Mouse (Mus musculus): ENCODE measurements around the gene Hpse. TPM values are rescaled to one million over a fixed set of nuclear protein-coding genes. Genes with fewer than 3 reads are reported as not detected.

Gene Hpse
- polyA plus RNA-seq, 1 experiment from 2014 or later: 2.9 TPM

DNA sequence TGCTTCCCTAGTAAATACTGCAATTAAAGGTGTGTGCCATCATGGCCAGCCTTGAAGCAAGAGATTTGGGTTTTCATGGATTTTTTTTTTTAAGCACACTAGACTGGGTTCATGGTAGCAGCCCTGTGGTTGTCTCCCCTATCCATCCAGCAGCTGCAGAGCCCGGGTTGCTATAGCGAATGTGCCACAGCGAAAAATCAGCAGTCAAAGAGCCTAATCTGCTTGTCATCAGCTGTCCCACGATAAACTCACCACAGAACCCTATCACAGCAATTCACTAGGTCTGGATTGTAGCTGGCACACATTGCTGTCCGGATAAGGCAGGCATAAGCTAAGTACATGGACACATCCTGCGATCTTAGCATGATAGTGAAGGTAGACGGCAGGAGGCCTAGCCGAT lies 17.4 kb upstream of the Hpse start:
- Histone ChIP-seq H3K4me3 (ENCODE audit: low read length) (no peak overlapping the region), H3K9ac (ENCODE audit: low read depth, low read length) (no peak overlapping the region), H3K36me3 (ENCODE audit: control insufficient read depth, insufficient read depth, low read length) (no peaks in the 10 kb centered on the region), H3K4me1 (ENCODE audit: control insufficient read depth, insufficient read depth, low read length) (no peaks in the 10 kb centered on the region), H3K9me3 (ENCODE audit: control insufficient read depth, low read length) (peaks cover 5% of the 10 kb centered on the region), H3K27ac (ENCODE audit: low read length) (no peak overlapping the region), H3K27me3 (replicated peaks; ENCODE audit: control insufficient read depth, insufficient read depth, low read length) (no peaks in the 10 kb centered on the region), H3K4me2 (ENCODE audit: low read depth, low read length) (no peak overlapping the region)
- WGBS: 82% methylated on average over 8 of the region's 8 CpGs
- ATAC-seq: no peak

DNA sequence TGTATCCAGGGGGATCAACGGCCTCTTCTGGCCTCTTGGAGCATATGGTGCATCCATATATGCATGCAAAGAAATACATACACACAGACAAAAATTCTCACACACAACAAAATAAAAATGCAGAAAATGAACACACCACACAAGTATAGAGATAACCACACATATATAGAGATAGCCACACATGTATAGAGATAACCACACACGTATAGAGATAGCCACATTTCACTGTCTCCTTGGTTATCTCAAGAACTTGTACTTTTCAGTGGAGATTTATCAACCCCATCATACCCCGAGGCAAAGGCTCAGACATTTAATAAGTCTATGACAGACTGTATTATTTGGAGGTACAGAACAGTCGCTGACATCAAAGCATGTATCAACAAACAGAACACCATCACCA lies 15.0 kb upstream of the Hpse start:
- no peak for ATAC-seq
- no peaks in the 10 kb centered on the region for H3K36me3 ChIP-seq (ENCODE audit: control insufficient read depth, insufficient read depth, low read length)
- H3K4me3 ChIP-seq (ENCODE audit: low read length): no peak overlapping the region
- 80% methylated on average over 4 of the region's 4 CpGs for WGBS
- no peak overlapping the region for H3K27ac ChIP-seq (ENCODE audit: low read length)
- H3K9me3 ChIP-seq (ENCODE audit: control insufficient read depth, low read length): peaks cover 4% of the 10 kb centered on the region
- no peak overlapping the region for H3K4me2 ChIP-seq (ENCODE audit: low read depth, low read length)
- H3K27me3 ChIP-seq (replicated peaks; ENCODE audit: control insufficient read depth, insufficient read depth, low read length): no peaks in the 10 kb centered on the region
- no peaks in the 10 kb centered on the region for H3K4me1 ChIP-seq (ENCODE audit: control insufficient read depth, insufficient read depth, low read length)
- no peak overlapping the region for H3K9ac ChIP-seq (ENCODE audit: low read depth, low read length)

DNA sequence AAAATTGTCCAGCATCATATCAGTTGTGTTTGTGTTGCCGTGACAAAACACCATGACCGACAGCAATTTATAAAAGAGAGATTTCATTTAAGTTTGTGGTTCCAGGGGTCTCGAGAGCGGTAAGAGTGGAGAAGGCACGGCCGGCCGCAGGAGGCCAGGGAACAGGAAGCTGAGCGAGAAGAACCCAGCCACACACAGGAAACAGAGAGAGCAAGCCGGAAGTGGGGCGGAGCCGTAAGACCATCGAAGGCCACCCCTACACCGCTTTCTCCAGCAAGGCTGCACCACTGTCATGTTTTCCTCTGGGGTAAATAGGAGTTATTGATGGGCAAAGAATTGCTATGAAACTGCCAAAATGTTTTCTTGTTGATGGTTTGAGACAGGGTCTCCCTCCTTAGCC lies 9.2 kb upstream of the Hpse start:
- peaks cover 3% of the 10 kb centered on the region; the same call in 1 of the 2 replicates for H3K9me3 ChIP-seq (ENCODE audit: control insufficient read depth, low read length)
- WGBS: 84% methylated on average over 13 of the region's 13 CpGs
- no peaks in the 10 kb centered on the region for H3K36me3 ChIP-seq (ENCODE audit: control insufficient read depth, insufficient read depth, low read length)
- no peak overlapping the region for H3K27ac ChIP-seq (ENCODE audit: low read length)
- H3K4me1 ChIP-seq (ENCODE audit: control insufficient read depth, insufficient read depth, low read length): no peaks in the 10 kb centered on the region
- H3K4me3 ChIP-seq (ENCODE audit: low read length): no peak overlapping the region
- no peak overlapping the region for H3K9ac ChIP-seq (ENCODE audit: low read depth, low read length)
- no peak overlapping the region for H3K4me2 ChIP-seq (ENCODE audit: low read depth, low read length)
- no peak for ATAC-seq
- H3K27me3 ChIP-seq (replicated peaks; ENCODE audit: control insufficient read depth, insufficient read depth, low read length): no peaks in the 10 kb centered on the region

DNA sequence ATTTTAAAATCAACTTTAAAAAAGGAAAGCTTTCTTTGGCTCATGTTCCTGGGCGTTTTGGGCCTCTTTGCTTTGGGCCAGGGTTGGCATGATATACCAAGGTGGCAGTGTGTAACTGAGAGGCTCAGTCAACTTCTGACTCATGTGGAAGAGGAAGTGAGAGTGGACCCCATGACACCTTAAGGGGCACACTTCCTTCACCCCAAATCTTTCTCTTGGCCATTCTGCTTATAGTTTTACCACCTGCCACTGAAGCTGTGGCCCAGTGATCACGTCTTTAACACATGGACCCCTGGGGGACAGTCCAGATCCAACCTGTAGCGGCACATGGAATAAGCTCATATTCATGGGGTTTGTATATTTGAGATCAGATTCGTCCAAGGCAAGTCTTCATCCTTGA lies 6.5 kb upstream of the Hpse start:
- Histone ChIP-seq H3K4me2 (ENCODE audit: low read depth, low read length) (no peak overlapping the region), H3K4me1 (ENCODE audit: control insufficient read depth, insufficient read depth, low read length) (no peaks in the 10 kb centered on the region), H3K27ac (ENCODE audit: low read length) (no peak overlapping the region), H3K9me3 (ENCODE audit: control insufficient read depth, low read length) (peaks cover 7% of the 10 kb centered on the region; the same call in 1 of the 2 replicates), H3K27me3 (replicated peaks; ENCODE audit: control insufficient read depth, insufficient read depth, low read length) (no peaks in the 10 kb centered on the region), H3K36me3 (ENCODE audit: control insufficient read depth, insufficient read depth, low read length) (no peaks in the 10 kb centered on the region), H3K9ac (ENCODE audit: low read depth, low read length) (no peak overlapping the region), H3K4me3 (ENCODE audit: low read length) (no peak overlapping the region)
- ATAC-seq: no peak
- WGBS: 83% methylated on average over 4 of the region's 4 CpGs

DNA sequence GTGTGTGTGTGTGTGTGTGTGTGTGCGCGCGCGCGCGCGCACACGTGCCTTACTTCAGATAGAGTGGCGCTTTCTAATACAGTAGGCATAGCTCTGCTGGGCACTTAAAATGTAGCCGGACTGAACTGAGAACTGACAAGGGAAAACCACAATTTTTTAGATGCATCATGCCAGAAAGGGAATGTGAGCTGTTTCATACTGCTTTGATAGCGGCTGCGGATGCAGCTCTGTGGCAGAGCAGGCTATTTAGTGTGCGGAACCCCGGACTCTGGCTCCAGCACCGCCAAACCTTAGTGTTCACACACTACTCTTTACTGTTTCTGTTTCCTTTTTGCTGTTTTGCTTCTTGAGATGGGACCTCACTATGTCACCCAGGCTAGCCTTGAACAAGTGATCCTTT lies 2.8 kb downstream of the Hpse start:
- Histone ChIP-seq H3K4me3 (ENCODE audit: low read length) (no peak overlapping the region), H3K9me3 (ENCODE audit: control insufficient read depth, low read length) (no peaks in the 10 kb centered on the region), H3K9ac (ENCODE audit: low read depth, low read length) (no peak overlapping the region), H3K36me3 (ENCODE audit: control insufficient read depth, insufficient read depth, low read length) (no peaks in the 10 kb centered on the region), H3K27me3 (replicated peaks; ENCODE audit: control insufficient read depth, insufficient read depth, low read length) (peaks cover 5% of the 10 kb centered on the region; the same call in 1 of the 2 replicates), H3K27ac (ENCODE audit: low read length) (no peak overlapping the region), H3K4me2 (ENCODE audit: low read depth, low read length) (no peak overlapping the region), H3K4me1 (ENCODE audit: control insufficient read depth, insufficient read depth, low read length) (peaks cover 10% of the 10 kb centered on the region)
- no peak for ATAC-seq
- 94% methylated on average over 15 of the region's 15 CpGs for WGBS

DNA sequence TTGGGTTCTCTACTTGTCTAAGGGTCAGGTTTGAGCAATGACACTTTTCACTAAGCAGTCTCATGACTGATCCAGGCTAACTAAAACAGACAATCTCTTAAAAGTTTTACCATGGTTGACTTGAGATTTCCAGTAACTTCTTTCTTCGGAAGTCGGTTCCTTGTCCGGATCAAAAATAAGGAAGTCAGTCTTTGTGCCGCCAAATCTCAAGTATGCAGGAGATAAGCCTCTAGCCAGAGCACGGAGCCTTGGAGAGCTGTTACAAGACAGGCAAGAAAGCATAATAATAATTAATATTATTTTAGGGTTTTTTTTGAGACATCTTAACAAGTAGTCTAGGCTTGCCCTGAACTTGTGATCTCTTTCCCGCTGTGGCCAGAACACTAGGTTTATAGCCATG lies 8.3 kb downstream of the Hpse start:
- WGBS: 82% methylated on average over 6 of the region's 6 CpGs
- no peak for ATAC-seq
- no peaks in the 10 kb centered on the region for H3K27me3 ChIP-seq (replicated peaks; ENCODE audit: control insufficient read depth, insufficient read depth, low read length)
- H3K4me2 ChIP-seq (ENCODE audit: low read depth, low read length): no peak overlapping the region
- H3K9me3 ChIP-seq (ENCODE audit: control insufficient read depth, low read length): no peaks in the 10 kb centered on the region
- no peak overlapping the region for H3K27ac ChIP-seq (ENCODE audit: low read length)
- no peaks in the 10 kb centered on the region for H3K36me3 ChIP-seq (ENCODE audit: control insufficient read depth, insufficient read depth, low read length)
- H3K4me1 ChIP-seq (ENCODE audit: control insufficient read depth, insufficient read depth, low read length): no peaks in the 10 kb centered on the region
- no peak overlapping the region for H3K9ac ChIP-seq (ENCODE audit: low read depth, low read length)
- no peak overlapping the region for H3K4me3 ChIP-seq (ENCODE audit: low read length)

DNA sequence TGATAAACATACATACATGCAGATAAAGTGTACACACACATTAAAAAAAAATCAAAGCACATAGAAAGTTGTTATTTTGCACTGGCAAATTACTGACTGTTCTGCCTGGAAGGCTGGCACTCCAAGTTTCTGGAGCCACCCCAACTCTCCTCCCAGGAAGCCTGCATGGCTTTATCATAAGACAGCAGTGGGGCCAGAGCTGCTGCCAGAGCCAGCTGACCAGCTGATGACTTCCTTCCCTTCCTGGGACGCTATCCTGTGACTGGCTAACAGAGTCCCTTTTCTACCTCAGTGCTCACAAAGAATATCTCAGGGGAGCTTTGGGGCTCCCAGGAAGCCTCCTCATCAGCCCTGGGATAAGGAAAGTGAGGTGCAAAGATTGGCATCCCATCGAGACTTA lies 9.5 kb downstream of the Hpse start:
- H3K9ac ChIP-seq (ENCODE audit: low read depth, low read length): no peak overlapping the region
- no peaks in the 10 kb centered on the region for H3K9me3 ChIP-seq (ENCODE audit: control insufficient read depth, low read length)
- no peaks in the 10 kb centered on the region for H3K27me3 ChIP-seq (replicated peaks; ENCODE audit: control insufficient read depth, insufficient read depth, low read length)
- no peak overlapping the region for H3K27ac ChIP-seq (ENCODE audit: low read length)
- no peaks in the 10 kb centered on the region for H3K36me3 ChIP-seq (ENCODE audit: control insufficient read depth, insufficient read depth, low read length)
- H3K4me1 ChIP-seq (ENCODE audit: control insufficient read depth, insufficient read depth, low read length): no peaks in the 10 kb centered on the region
- no peak overlapping the region for H3K4me3 ChIP-seq (ENCODE audit: low read length)
- no peak for ATAC-seq
- no peak overlapping the region for H3K4me2 ChIP-seq (ENCODE audit: low read depth, low read length)
- WGBS: 65% methylated on average over 2 of the region's 2 CpGs

DNA sequence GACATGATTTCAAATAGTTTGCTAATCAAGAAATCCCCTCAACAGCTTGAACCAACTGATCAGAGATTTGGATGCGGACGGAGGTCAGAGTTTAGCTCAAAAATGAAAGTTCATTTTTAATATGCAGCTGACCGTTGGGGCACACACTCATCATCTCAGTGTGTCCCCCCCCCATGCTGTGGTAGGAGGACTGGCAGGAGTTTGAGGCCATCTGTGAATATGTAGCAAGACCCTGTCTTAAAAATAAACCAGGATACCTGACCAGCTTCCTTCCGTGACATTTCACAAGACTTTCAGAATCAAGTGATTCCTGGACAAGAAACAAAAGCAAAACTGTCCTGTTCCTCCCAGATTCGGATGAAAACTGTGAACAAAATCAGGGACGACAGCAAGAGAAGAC lies 10.5 kb downstream of the Hpse start:
- Histone ChIP-seq H3K9me3 (ENCODE audit: control insufficient read depth, low read length) (no peaks in the 10 kb centered on the region), H3K9ac (ENCODE audit: low read depth, low read length) (no peak overlapping the region), H3K36me3 (ENCODE audit: control insufficient read depth, insufficient read depth, low read length) (no peaks in the 10 kb centered on the region), H3K4me1 (ENCODE audit: control insufficient read depth, insufficient read depth, low read length) (no peaks in the 10 kb centered on the region), H3K4me2 (ENCODE audit: low read depth, low read length) (no peak overlapping the region), H3K4me3 (ENCODE audit: low read length) (no peak overlapping the region), H3K27ac (ENCODE audit: low read length) (no peak overlapping the region), H3K27me3 (replicated peaks; ENCODE audit: control insufficient read depth, insufficient read depth, low read length) (no peaks in the 10 kb centered on the region)
- no peak for ATAC-seq
- WGBS: 89% methylated on average over 6 of the region's 6 CpGs

DNA sequence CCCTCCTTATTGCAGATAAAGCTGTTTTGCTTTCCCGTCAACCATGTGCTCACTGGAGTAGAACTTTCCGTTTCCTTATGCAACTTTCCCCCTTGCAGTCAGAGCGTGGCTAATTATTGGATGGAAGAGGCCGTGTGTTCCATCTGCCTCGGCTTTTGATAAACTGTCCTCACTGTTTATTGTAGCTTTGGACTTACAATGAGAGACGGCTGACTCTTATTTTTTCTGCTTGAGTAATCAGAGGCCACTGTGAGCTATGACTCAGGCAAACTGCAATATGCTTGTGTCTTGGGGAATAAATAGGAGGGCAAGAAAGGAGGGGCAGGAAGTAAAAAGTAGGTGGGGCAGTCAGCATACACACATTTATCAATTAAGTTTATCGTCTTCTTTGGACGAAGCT lies 12.8 kb downstream of the Hpse start:
- H3K27ac ChIP-seq (ENCODE audit: low read length): no peak overlapping the region
- no peaks in the 10 kb centered on the region for H3K36me3 ChIP-seq (ENCODE audit: control insufficient read depth, insufficient read depth, low read length)
- ATAC-seq: no peak
- H3K4me2 ChIP-seq (ENCODE audit: low read depth, low read length): no peak overlapping the region
- 63% methylated on average over 8 of the region's 8 CpGs for WGBS
- no peaks in the 10 kb centered on the region for H3K9me3 ChIP-seq (ENCODE audit: control insufficient read depth, low read length)
- H3K27me3 ChIP-seq (replicated peaks; ENCODE audit: control insufficient read depth, insufficient read depth, low read length): no peaks in the 10 kb centered on the region
- no peak overlapping the region for H3K4me3 ChIP-seq (ENCODE audit: low read length)
- H3K9ac ChIP-seq (ENCODE audit: low read depth, low read length): no peak overlapping the region
- no peaks in the 10 kb centered on the region for H3K4me1 ChIP-seq (ENCODE audit: control insufficient read depth, insufficient read depth, low read length)

DNA sequence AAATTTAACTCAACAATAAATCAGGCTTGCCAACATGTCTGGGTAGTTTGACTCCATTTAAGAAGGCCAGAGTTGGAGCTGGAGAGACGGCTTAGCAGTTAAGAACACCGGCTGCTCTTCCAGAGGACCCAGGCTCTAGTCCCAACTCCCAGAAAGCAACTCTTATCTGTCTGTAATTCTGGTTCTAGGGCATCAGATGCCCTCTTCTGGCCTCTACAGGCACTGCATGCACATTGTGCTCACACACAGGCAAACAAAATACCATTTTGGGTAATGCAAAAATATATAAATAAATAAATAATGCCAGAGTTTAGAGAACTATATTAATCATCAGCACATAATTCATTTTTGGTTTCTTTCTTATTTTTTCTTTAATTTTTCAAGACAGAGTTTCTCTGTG lies 15.2 kb downstream of the Hpse start:
- no peak for ATAC-seq
- WGBS: 92% methylated on average over 2 of the region's 2 CpGs
- no peaks in the 10 kb centered on the region for H3K9me3 ChIP-seq (ENCODE audit: control insufficient read depth, low read length)

More for the DNA sequence above, 15.2 kb downstream of the Hpse start:
- Histone ChIP-seq H3K27ac (ENCODE audit: low read length) (no peak overlapping the region), H3K4me2 (ENCODE audit: low read depth, low read length) (no peak overlapping the region), H3K9ac (ENCODE audit: low read depth, low read length) (no peak overlapping the region), H3K4me3 (ENCODE audit: low read length) (no peak overlapping the region), H3K4me1 (ENCODE audit: control insufficient read depth, insufficient read depth, low read length) (no peaks in the 10 kb centered on the region), H3K27me3 (replicated peaks; ENCODE audit: control insufficient read depth, insufficient read depth, low read length) (no peaks in the 10 kb centered on the region), H3K36me3 (ENCODE audit: control insufficient read depth, insufficient read depth, low read length) (no peaks in the 10 kb centered on the region)
